Mouse (Mus musculus) c-Kit-negative CD71-positive TER-119-positive erythroid progenitor cells, embryonic 14.5 days (primary cell): ENCODE results near the gene Gpn1.
"Not testable (repeated sequence)": the region's sequence is repeated elsewhere in the genome, so short reads cannot be mapped to it uniquely, and the experiment has no call there.

ENCODE experiments used
- DNase-seq: peaks from one replicate; pipeline ENCODE4 v3.0.0-alpha.2; 2013; ENCODE audit warnings: low read depth, low spot score

Gene Gpn1

DNA sequence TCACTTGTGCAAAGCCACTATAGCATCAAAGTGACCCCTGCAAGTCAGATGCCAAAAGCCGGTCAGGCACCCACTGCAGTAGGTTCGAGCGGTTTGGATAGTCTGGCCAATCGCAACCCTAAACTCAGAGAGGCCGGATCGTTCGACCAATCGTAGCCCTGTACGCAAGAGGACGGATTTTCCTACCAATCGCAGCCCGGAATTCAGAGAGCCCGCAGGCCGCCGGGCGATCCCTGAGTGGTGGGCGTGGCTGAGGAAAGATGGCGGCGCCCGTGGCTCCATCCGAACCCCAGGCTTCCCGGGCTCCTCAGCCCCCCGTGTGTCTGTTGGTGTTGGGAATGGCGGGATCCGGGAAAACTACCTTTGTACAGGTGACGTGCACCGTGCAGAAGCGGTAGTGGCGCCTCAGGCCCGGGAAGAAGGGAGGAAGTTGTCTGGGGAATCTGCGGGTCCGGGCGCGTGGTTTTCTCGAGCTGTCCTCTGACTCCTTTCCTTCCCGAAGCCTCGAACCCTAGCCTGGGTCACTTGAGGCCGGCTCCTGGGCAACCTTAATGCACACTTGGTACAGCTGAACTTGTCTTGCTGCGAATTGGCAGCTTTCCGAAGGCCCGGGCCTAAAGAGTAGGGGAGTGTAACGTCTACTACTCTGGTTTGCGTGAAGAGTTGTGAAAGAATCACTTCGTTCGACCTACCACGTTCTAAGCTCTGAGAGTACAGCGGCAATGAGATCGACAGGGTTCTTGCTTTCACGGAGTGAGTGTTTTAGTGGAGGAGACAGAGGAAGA, at the start of gene Gpn1:
TSS of gene Gpn1 (plus strand) at position 229 of the 785 bp plus-strand sequence.
- peak; percentile 83 for DNase-seq

DNA sequence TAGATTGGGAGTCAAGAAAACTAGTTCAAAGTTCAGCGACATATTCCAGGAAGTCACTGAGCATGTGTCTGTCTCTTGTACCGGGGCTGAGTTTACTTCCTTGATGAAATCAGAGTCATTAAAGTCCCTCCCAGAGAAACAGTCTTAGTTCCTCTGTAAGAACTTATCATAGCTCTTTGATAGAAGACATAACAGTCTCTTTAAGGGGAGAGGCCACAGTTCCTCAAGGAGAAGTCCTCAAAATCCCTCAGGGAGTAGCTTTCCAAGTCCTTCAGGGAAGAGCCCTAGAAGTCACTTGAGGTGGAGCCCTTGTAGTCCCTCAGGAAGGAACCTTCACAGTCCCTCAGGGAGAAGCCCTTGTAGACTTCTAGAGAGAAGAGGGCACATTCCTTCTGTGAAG, 43.2 kb upstream of the Gpn1 start:
- DNase-seq = no peak

DNA sequence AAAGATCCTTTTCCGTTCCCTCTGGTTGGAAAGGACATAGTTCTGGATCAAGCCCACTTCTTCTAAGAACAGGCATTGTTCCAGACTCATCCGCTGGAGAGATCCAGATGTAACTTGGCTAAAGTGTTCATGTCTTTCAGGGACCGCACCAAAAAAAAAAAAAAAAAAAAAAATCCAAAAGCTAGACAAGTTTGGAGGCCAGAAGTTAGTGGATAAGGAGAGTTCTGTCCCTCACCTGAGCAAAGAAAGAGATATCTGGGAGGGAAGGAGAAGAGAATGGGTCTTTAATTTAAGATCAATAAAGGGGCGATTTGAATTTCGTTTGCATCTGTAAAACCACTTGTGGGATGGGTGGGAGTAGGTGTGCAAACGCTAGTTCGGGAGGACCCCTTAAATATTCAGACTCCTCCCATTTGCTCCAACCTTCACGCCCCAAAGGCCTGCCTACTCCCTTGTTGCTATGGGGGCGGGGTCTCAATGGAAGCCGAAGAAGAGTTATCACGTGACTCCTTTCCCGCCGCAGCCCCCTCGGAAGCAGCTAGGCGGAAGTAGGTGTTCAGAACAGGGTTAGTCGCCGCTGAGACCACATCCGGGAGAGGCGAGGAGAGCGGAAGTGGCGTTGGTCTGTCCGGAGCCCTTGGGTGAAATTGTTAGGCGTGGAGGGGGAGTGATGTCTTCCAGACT, 42.5 kb upstream of the Gpn1 start, which contains the start of gene Zfp512:
TSS of gene Zfp512 (plus strand) at position 554 of the 684 bp plus-strand sequence.
- peak; percentile 73 for DNase-seq

DNA sequence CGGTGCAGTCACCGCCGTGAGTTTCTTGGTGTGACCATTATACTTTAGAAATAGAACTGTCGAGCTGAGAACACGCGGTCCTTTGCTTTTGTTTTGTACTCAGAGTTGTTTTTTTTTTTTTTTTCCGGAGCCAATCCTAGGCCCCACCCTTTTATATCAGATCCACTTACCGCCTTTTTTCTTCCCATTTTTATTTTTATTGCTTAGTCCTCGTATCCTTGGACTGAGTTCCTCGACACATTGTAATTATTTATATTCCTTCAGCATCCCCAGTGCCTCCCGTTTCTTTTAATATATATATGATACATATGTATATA, 42.0 kb upstream of the Gpn1 start:
- DNase-seq = no peak

DNA sequence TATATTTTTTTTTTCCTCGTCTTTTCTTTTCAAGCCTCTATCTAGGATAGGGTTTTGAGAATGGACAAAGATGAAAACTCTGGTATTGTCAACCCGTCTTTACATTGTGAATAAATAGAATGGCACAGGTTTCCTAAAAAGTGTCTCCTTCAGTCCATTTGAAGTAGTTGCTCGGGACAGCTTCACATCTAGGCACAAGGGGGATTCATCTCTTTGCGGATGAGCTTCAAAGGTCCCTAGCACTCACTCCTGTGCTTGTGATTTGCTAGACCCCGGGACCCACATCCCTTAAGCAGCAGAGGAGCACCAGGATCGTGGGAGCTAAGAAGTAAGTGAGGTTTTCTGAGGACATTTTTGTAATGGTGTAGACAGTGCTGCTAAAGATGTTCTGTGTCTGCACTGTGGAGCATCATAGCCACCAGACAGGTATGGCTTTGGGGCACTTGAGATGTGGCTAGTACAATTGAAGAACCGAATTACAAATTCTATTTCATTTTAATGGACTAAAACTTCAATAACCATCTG, 41.6 kb upstream of the Gpn1 start:
- peak; percentile 13 for DNase-seq

DNA sequence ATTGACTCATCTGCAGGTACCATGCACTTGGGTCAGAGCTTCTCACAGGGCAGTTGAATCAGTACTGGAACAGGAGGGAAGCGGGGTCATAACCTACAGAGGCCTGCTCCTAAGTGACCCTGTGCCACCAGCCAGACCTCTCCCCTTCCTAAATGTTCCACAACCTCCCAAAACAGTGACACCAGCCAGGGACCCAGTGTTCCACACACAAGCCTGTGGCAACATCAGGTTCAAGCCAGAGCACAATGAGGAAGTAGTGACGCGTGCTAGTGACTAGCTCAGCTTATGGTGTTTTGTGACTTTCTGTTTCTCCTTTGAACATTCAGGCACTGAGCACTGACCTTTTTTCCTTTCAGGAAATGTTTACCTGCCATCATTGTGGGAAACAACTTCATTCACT, 26.7 kb upstream of the Gpn1 start:
- DNase-seq = no peak

DNA sequence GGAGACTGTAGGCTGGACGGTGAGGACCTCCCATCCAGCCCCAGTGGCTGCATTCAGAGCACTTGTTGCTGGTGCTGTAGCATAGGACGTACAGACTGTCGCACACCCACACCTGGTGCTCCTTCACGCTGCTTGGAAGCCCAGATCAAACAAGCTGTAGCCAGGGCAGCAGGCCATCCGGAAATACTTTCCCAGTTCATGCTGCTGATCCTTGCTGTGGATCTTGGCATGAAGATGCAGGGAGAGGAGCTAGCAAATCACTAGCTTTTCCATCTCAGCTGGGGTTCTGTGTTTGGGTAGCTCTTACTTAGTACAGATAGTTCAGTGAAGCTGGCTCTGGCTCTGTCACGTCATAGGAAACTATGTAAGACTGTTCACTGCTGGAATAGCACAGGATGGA, 24.8 kb upstream of the Gpn1 start:
- no peak for DNase-seq

DNA sequence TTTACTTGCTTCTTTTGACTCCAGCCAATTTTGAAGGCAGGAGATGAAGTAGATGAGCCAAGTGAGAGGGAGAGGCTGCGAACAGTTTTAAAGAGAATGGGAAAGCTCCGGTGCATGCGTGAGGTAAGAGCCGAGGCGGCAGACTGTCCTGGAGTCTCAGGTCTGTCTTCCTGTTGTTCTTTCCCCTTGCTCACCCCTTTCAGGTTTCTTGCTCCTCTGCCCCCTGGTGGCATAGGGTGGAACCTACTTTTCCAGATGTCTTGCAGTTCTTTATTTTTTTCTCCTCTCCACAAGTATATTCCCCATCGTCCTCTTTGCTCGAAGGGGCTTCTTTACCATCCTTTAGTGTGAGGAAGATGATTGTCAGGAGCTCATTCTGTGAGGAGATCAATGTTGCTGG, 24.2 kb upstream of the Gpn1 start:
- DNase-seq = no peak

DNA sequence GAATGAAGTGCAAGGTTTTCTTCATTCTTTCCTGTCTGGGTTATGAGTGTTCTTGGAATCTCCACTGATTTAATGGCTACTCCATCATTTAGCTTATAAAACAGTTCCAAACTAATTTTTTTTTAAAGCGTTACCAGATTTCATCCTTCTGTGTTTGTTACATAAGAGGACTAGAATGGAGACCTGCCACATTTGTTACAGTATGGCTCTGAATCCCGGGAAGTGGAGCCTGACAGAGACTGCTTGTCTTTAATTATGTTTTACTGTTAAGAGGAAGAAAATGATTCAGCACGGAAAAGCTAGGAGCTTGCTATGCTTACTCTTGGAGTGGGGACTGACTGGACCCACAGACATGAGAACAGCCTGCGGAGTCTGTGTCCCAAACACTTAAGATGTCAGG, 14.0 kb upstream of the Gpn1 start:
- DNase-seq = no peak

DNA sequence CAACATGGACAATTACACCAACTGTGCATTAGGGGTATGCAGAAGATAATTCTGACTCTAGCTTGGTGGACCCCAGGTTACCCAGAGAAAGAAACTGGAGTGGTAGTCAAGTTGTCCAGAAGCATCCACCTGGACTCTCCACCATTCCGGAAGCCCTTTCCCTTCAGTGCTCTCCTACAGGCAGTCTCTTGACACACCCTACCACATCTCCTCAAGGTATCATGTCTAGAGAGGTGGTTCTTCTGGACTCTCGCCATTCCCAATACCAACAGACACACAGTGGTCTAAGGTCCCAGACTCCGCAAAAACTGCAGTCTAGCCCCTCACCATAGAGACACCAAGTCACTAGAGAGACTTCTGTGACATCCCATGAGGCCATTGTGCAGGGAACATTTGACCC, 9.1 kb upstream of the Gpn1 start, which contains the start of gene 4930548H24Rik:
TSS of gene 4930548H24Rik (plus strand) at position 301 of the 400 bp plus-strand sequence.
- DNase-seq = no peak

DNA sequence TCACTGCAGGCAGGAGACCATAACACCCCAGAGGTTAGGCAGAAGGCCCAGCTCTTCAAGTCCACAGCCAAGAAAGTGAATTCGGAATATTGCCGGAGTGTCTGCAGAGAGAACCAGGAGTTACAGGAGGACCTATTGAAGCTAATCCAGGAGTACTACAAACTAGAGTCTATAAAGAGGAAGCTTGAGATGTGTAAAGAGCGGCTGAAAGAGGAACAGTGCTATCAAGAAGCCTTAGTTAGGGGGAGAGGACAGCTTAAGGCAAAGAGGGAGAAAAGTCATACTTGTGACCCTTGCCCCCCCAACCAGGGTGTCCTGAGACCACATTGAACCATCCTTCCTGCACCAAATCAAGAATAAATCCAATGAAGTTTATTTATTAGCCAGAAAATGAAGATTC, 6.7 kb upstream of the Gpn1 start:
- DNase-seq = no peak

DNA sequence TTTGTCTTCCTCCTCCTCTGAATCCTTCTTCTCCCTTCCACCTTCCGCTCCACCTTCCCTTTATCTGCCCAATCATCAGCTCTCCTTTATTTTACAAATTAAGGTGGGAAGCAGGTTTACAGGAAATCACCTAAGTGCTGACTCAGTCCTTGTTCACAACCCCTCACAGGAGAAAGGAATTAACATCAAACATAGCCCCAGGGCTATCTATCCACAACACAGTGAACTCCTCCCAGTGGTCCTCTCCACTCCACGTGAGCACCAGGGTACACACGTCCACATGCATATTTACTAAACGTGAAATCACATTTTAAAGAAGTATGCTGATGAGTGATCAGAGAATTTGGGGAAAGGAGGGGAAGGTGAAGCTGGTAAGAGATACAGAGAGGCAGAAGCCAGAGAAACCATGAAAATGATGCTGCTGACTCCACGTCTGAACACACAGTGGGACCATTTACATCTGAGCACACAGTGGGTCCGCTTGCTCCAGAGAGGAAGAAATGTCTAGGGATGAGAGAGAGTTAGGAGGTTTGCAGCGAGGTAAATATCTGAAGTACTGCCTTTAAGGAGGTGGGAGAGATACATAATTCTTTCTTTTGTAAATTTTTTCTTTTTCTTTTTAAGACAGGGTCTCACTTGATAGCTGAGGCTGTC, 5.3 kb upstream of the Gpn1 start:
- no peak for DNase-seq

DNA sequence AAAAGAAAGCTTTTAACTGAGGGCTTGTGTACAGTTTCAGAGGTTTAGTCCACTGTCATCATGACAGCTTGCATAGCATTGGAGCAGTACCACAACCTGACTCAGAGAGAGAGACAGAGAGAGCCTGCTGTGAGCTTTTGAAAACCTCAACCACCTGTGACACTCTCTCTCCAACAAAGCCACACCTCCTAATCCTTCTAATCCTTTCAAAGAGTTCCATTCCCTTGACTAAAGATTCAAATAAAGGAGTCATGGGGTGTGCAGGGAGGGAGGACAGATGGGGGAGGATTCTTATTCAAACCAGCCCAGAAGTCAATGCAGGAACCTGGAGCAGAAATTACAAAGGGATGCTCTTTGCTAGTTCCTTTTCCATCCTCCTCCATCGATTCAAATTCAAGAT, 2.5 kb upstream of the Gpn1 start:
- no peak for DNase-seq

DNA sequence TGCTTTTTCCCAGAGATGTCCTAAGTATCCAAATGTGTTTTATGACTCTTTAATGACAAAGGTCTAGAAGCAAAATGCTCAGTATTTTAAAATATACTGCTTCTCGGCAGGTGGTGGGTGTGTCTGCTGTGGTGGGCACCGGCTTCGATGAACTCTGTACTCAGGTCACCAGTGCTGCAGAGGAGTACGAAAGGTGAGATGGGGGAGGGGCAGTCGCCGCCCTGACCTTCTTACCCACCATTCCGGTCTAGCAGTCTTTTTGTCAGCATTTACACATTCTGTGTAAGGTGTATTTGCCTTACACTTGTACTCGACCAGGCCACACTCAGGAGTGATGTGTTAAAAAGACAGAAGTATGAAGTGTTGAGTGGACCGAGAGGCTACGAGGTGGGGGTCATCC, 10.3 kb downstream of the Gpn1 start:
- DNase-seq = no peak

DNA sequence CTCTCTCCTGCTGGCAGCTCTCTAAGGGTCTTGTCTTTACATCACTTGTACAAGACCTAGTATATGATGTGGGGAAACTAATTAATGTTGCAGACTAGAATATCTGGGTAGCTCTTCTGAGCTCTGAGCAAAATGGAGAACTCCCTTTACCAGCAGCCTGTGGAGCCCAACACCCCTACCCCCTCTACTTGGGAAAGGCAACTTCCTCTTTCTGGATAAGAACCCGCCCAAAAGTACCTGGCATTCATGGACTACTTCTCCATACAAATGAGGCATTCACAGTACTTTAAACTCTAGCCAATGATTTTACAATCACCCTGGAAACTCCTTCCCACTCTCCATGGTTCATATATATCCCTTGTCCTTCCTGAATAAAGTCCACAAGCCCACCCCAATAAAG, 17.9 kb downstream of the Gpn1 start:
- DNase-seq = no peak

DNA sequence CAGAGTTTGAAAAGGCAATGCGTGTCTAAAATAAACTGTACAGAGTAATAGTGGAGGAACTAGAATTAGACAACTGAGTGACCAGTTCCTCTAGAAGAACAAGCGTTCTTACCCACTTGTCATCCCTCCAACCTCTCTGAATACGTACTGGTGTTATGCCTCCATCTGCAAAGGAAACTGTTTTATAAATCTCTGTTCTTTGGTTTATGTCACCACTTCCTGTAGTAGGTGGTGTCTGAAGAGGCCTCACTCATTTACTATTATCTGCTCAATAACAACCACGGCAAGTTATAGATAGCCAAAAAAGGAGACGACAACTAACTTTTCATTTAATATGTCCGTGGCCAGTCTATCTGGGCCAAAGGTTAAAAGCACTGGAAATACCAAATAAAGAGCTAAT, 26.0 kb downstream of the Gpn1 start:
- DNase-seq = no peak

DNA sequence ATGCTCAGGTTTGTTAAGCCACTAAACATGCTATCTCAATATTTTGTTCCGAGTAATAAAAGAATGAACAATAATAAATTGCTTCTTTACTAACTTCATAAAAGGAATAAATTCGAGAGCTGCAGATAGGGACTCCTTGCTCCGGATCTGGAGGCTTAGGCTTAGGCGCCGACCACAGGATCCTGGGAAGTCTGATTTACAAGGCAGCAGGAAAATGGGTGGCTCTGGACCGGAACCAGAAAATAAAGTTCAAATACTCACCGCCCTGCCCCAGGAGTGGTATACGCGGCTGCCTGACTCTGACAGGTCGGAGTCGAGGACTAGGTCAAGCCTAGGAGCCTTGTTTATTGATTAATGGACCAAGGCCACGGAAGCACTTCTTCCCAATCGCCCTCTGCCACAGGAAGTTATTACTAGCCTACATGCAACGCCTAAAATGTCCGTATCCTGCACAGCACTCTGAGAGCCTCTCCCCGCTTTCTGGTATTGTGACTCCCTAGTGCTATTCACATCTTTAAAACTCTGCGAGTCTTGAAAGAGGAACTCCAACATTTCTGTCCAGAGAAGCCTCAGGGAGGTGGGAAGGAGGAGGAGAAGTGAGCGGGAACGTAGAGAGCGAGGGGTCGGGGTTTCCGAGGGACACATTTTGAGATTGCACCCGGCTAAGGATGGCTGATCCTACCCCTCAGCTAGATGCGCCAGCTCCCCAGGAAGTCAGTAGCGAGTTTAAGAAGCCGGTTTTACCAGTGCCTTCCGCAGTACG, 32.0 kb downstream of the Gpn1 start, which contains the start of gene Slc4a1ap:
TSS of gene Slc4a1ap (plus strand) at position 642 of the 763 bp plus-strand sequence.
- DNase-seq = peak; percentile 80

DNA sequence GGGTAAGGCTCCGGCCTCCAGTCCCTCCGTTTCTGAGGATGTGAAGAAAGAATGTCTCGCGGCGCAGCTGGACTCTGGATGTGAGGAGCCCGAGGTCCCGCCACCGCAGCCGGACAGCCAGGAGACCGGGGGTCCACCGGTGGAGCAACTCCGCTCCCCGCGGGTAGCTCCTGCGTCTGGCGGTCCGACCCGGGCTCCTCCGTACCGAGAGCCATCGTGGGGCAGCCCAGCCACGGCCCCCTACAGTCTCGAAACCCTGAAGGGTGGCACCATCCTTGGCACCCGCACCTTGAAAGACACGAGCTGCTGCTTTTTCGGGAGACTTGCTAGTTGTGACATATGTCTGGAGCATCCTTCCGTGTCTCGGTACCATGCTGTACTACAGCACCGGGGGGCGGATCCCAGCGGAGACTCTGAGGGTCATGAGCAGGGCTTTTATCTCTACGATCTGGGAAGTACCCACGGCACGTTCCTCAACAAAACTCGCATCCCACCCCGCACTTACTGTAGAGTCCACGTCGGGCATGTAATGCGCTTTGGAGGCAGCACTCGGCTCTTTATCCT, 32.7 kb downstream of the Gpn1 start:
- DNase-seq = no peak

DNA sequence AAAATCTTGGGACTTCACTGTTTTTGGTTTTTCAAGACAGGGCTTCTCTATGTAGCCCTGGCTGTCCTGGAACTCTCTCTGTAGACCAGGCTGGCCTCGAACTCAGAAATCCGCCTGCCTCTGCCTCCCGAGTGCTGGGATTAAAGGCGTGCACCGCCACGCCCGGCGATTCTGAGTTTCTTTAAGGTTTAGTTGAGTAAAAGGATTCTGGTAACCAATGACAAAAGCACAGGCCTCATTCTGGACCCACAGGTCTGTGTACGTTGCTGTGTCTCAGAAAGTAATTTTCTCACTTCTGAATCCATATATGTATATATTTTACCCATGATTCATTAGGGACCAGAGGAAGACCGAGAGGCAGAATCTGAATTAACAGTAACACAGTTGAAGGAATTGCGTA, 33.2 kb downstream of the Gpn1 start, which contains the start of gene Supt7l:
TSS of gene Supt7l (minus strand) at position 101 of the 400 bp plus-strand sequence.
- not testable (repeated sequence) for DNase-seq

DNA sequence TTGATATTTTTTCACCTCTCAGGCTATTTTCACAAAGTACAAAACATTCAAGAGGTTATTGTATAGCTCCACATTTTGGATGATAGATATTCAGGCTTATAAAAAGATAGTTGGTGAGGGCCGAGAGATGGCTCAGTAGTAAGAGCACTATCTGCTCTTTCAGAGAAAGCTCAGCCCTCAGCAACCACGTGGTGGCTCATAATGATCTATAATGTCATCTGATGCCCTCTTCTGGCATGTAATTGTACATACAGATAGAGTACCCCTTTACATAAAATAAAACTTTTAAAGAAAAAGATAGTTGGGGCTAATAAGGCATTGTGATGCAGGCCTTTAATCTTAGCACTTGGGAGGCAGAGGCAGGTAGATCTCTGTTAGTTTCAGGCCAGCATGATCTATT, 34.0 kb downstream of the Gpn1 start:
- DNase-seq = no peak

DNA sequence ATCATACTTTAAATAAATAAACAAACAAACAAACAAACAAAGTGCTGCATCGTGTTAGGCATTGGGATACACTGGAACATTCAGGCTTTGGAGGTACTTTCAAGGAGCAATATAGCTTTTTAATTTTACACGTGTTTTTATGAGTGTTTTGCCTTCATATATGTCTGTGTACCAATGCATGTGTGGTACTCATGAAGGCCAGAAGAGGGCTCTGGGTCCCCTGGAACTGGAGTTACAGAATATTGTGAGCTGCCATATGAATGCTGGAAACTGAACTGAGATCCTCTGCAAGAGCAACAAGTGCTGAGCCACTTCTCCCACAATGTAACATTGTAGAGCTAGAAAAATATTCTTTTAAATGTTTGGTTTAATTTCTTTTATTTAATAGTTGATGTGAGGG, 40.7 kb downstream of the Gpn1 start:
- no peak for DNase-seq
